Mouse (Mus musculus): ENCODE data around the gene Vamp2.

GRCm38 (mm10) chr11:69125041-69125851 lies 37.0 kb downstream of the Vamp2 start:
- TF ChIP-seq CTCF (IDR thresholded peaks at IDR 0.05) = peak; percentile 84
- no peak for TF ChIP-seq POLR2A (IDR thresholded peaks at IDR 0.05; ENCODE audit: insufficient read depth, low read depth, low read length)
- TF ChIP-seq EP300 (IDR thresholded peaks at IDR 0.05; ENCODE audit: insufficient read depth, low read depth, low read length) = 0 out of 2 replicates have a peak, but pooled peaks have one; percentile 20
